Mouse (Mus musculus): ENCODE measurements at regions not wholly inside any gene's neighbourhood (a gene's known extent, or its start where the extent isn't known, plus 50 kb on each side); places are given as distances from the start of the nearest gene placed in this dataset.

GRCm38 (mm10) chr10:98146998-98147863 is 420.7 kb upstream of the C030005K15Rik start:
- no peak overlapping the region for H3K27ac ChIP-seq (replicated peaks; ENCODE audit: low read depth, low read length)

DNA sequence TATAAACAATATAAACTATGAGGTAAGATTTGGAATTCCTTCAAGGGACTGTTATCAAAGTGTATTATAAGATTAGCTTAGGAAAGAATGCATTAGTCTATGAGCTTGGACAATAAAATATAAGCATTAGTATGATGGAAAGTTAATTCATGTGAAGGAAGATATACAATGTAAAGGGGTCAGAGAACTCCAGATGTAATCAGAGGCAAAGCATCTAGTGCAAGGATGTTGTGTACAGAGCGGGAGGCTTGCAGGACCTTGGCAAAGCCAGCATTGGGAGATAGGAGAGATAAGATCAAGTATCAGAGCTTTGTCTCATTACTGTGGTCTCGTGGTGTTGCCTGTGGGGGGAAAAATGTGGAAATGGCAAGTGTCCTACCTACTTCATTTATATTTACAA is 429.4 kb upstream of the C030005K15Rik start:
- no peak overlapping the region for H3K27ac ChIP-seq (replicated peaks; ENCODE audit: low read depth, low read length)
- no peak overlapping the region for H3K4me3 ChIP-seq (ENCODE audit: insufficient read depth, low read depth, low read length)
- H3K4me1 ChIP-seq (ENCODE audit: control insufficient read depth, insufficient read depth, insufficient read length, low read length) = no peaks in the 10 kb centered on the region

More at GRCm38 (mm10) chr10:98146998-98147863, 420.7 kb upstream of the C030005K15Rik start:
- Histone ChIP-seq H3K4me3 (ENCODE audit: insufficient read depth, low read depth, low read length) (no peak overlapping the region), H3K4me1 (ENCODE audit: control insufficient read depth, insufficient read depth, insufficient read length, low read length) (no peaks in the 10 kb centered on the region)

DNA sequence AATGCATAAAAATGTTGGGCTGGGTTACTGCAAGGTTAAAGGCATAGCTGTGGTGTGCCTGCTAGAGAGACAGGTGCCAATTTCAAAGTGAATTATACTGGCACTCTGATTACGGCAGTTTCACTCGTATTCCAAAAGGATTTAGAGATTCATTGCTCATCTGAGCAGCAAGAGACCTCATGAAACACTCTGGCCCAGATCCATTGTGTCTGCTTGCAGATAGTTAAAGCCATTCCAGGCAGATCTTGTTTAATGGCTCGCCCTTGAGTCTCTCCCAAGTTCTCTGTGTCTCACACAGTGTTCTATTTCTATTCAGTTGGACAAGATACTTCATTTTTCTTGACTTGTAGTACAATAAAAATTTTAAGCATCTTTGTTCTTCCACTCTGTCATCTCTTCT is 459.1 kb upstream of the C030005K15Rik start:
- Histone ChIP-seq H3K4me1 (ENCODE audit: control insufficient read depth, insufficient read depth, insufficient read length, low read length) (no peaks in the 10 kb centered on the region), H3K27ac (replicated peaks; ENCODE audit: low read depth, low read length) (no peak overlapping the region), H3K4me3 (ENCODE audit: insufficient read depth, low read depth, low read length) (no peak overlapping the region)

DNA sequence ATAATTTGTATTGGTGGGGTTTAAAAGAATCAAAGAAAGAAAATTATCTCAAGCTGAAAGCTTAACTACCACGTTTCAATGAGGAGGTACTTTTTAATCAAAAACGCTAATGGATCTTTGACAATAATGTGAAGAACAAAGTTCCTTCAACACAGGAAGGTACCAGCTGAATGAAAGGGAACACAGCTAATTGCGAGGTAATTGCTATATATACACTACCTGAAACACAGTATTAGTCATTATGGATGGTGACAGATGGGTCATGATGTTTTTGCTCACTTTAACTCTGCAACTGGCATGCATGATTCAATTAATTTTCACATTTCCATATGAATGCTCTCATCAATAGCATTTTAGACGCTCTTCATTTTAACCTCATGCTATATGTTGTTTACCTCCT is 470.3 kb upstream of the C030005K15Rik start:
- Histone ChIP-seq H3K4me1 (ENCODE audit: control insufficient read depth, insufficient read depth, insufficient read length, low read length) (no peaks in the 10 kb centered on the region), H3K4me3 (ENCODE audit: insufficient read depth, low read depth, low read length) (no peak overlapping the region)

GRCm38 (mm10) chr10:98210246-98210645 is 483.7 kb upstream of the C030005K15Rik start:
- Histone ChIP-seq H3K4me3 (ENCODE audit: insufficient read depth, low read depth, low read length) (no peak overlapping the region), H3K4me1 (ENCODE audit: control insufficient read depth, insufficient read depth, insufficient read length, low read length) (no peaks in the 10 kb centered on the region), H3K27ac (replicated peaks; ENCODE audit: low read depth, low read length) (no peak overlapping the region)

More for the DNA sequence above, 470.3 kb upstream of the C030005K15Rik start:
- H3K27ac ChIP-seq (replicated peaks; ENCODE audit: low read depth, low read length) = no peak overlapping the region

- Histone ChIP-seq H3K27ac (replicated peaks; ENCODE audit: low read depth, low read length) (no peak overlapping the region), H3K4me1 (ENCODE audit: control insufficient read depth, insufficient read depth, insufficient read length, low read length) (no peaks in the 10 kb centered on the region), H3K4me3 (ENCODE audit: insufficient read depth, low read depth, low read length) (no peak overlapping the region)
Observed at GRCm38 (mm10) chr10:98212876-98213587, 486.5 kb upstream of the C030005K15Rik start.

DNA sequence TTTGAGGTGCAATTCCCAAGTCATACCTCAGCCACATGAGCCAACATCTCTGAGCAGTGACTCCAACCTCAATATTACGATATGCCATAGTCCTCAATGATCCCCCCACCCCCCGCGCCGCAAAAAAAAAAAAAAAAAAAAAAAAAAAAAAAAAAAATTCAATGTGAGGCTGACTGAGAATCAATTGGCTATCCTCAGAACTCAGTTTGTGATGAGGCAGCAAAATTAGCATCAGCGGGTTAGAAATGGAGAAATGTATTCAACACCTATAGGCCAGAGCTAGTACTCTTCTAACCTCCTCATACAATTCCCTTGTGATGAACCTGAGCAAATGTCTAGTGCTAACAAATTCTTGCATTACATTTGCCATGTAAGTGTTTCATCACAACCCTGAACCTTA is 504.5 kb upstream of the C030005K15Rik start:
- H3K27ac ChIP-seq (replicated peaks; ENCODE audit: low read depth, low read length) = no peak overlapping the region
- H3K4me1 ChIP-seq (ENCODE audit: control insufficient read depth, insufficient read depth, insufficient read length, low read length) = no peaks in the 10 kb centered on the region
- no peak overlapping the region for H3K4me3 ChIP-seq (ENCODE audit: insufficient read depth, low read depth, low read length)

DNA sequence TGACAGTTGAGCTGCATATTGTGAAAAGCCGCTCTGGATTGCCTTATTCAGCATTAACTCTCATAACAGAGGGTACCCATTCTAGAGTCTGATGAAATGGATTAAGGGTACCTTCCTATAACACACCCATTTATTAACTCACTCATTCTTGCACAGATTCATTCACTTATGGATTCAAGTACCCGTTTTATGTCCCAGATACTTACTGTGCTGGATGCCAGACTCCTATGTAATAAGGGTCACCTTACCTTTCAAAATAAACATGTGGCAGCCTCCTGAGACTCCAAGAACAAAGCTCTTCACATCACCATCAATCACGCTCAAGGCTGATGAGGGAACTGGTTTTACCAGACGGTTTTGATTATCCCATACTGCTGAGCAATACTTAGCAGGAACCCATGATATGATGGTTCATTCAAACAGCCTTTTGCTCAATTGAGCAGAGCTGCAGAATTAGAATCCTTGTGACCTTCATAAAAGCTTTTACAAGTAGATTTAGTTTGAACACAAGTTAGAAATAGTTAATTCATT is 505.2 kb upstream of the C030005K15Rik start:
- no peak overlapping the region for H3K27ac ChIP-seq (replicated peaks; ENCODE audit: low read depth, low read length)
- no peaks in the 10 kb centered on the region for H3K4me1 ChIP-seq (ENCODE audit: control insufficient read depth, insufficient read depth, insufficient read length, low read length)
- H3K4me3 ChIP-seq (ENCODE audit: insufficient read depth, low read depth, low read length) = no peak overlapping the region

DNA sequence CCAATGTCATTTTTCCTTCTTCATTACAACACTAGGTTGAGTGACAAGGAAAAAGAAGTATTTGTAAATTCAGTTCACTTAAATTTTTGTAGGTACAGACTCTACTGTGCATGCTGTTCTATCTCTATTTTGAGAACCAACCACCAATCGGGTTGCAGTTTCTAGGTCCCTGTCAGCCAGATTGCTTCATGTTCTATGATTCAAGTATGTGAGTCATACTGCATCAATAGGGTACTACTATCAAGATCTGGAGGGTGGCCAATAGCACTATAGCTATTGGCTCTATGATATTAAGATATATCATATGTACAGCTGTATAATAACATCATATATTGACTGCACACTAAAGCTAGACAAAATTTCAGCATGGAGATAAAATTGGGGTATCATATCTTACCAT is 521.8 kb upstream of the C030005K15Rik start:
- Histone ChIP-seq H3K27ac (replicated peaks; ENCODE audit: low read depth, low read length) (no peak overlapping the region), H3K4me1 (ENCODE audit: control insufficient read depth, insufficient read depth, insufficient read length, low read length) (no peaks in the 10 kb centered on the region), H3K4me3 (ENCODE audit: insufficient read depth, low read depth, low read length) (no peak overlapping the region)

GRCm38 (mm10) chr10:98257980-98258707 is 531.6 kb upstream of the C030005K15Rik start:
- Histone ChIP-seq H3K4me3 (ENCODE audit: insufficient read depth, low read depth, low read length) (no peak overlapping the region), H3K27ac (replicated peaks; ENCODE audit: low read depth, low read length) (no peak overlapping the region), H3K4me1 (ENCODE audit: control insufficient read depth, insufficient read depth, insufficient read length, low read length) (no peaks in the 10 kb centered on the region)

- Histone ChIP-seq H3K27ac (replicated peaks; ENCODE audit: low read depth, low read length) (no peak overlapping the region), H3K4me1 (ENCODE audit: control insufficient read depth, insufficient read depth, insufficient read length, low read length) (no peaks in the 10 kb centered on the region), H3K4me3 (ENCODE audit: insufficient read depth, low read depth, low read length) (no peak overlapping the region)
Observed at GRCm38 (mm10) chr10:98259283-98259682, 532.7 kb upstream of the C030005K15Rik start.

DNA sequence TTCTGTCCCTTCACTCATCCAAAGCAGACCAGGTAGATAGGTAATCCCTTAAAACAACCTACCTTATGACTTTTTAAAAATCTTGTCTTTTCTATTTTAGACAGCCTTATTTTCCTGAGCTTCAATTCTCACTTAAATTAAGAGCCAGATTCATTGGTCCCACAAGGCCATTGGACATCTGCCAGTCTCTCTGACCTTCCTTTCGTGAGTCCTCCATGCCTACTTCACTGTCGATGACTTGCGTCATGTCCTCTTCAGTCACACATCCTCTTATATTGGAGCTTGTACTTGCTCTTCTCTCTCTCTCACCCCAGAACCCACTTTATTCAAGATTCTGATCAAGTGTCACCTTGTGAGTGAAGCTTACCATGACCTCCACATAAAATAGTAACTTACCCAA is 542.0 kb upstream of the C030005K15Rik start:
- Histone ChIP-seq H3K27ac (replicated peaks; ENCODE audit: low read depth, low read length) (no peak overlapping the region), H3K4me1 (ENCODE audit: control insufficient read depth, insufficient read depth, insufficient read length, low read length) (no peaks in the 10 kb centered on the region), H3K4me3 (ENCODE audit: insufficient read depth, low read depth, low read length) (no peak overlapping the region)

GRCm38 (mm10) chr10:98291617-98292016 is 565.1 kb upstream of the C030005K15Rik start:
- Histone ChIP-seq H3K4me3 (ENCODE audit: insufficient read depth, low read depth, low read length) (no peak overlapping the region), H3K27ac (replicated peaks; ENCODE audit: low read depth, low read length) (no peak overlapping the region), H3K4me1 (ENCODE audit: control insufficient read depth, insufficient read depth, insufficient read length, low read length) (no peaks in the 10 kb centered on the region)

DNA sequence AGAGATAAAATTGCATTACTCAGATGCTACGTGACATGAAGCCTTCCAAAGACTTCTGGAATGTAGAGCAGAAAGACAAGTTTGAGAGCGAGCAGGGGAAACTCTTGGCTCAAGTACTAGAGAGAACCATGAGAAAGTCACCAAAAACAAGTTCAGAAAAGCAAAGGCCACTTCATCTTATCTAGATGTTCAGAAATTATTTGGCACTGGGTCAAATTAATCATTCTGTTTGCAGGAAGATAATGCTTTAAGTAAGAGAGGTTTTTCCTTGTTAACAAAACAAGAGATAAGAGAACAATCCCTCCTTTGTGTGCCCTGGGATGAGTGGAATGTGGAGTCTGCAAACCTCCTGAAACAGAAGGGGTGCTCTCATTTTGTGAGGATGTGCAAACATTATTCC is 565.6 kb upstream of the C030005K15Rik start:
- H3K4me3 ChIP-seq (ENCODE audit: insufficient read depth, low read depth, low read length) = no peak overlapping the region
- H3K4me1 ChIP-seq (ENCODE audit: control insufficient read depth, insufficient read depth, insufficient read length, low read length) = no peaks in the 10 kb centered on the region
- H3K27ac ChIP-seq (replicated peaks; ENCODE audit: low read depth, low read length) = no peak overlapping the region

DNA sequence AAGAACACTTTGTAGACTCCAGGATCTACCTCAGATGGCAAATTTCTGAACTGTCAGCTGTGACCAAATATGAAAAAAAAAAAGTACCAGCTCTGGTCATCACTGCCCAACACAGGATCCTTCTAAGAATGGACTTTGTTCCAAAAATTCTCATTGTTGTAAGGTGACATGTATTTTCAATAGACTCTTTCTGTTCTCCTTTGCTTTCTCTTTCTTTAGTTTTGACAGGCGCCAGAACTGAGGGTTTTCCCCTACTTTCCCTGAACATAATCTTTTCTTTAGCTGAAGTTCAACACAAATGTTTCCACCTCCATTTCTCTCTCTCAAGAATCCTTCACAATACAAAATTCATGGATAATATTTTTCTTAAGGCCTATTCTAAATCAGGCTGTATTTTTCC is 579.1 kb upstream of the C030005K15Rik start:
- no peaks in the 10 kb centered on the region for H3K4me1 ChIP-seq (ENCODE audit: control insufficient read depth, insufficient read depth, insufficient read length, low read length)
- H3K27ac ChIP-seq (replicated peaks; ENCODE audit: low read depth, low read length) = no peak overlapping the region
- H3K4me3 ChIP-seq (ENCODE audit: insufficient read depth, low read depth, low read length) = no peak overlapping the region
